Mouse (Mus musculus) layer of hippocampus, postnatal 36 days (tissue): Measurements from ENCODE around the gene St14. TPM values are rescaled to one million over a fixed set of nuclear protein-coding genes. Genes with fewer than 3 reads are reported as not detected.
"Not testable (repeated sequence)": the region's sequence is repeated elsewhere in the genome, so short reads cannot be mapped to it uniquely, and the experiment has no call there.

Source experiments
- DNase-seq, 2 experiments: peaks; one replicate each; pipeline ENCODE4 v3.0.0; 2022
- total RNA-seq, 2 experiments: library from RNA; stranded (reverse); gene quantifications; 2 replicates each; pipeline ENCODE4 v1.2.3; 2021

St14 gene
- total RNA-seq, result under 1 TPM; 0.43 to 0.60 TPM

DNA sequence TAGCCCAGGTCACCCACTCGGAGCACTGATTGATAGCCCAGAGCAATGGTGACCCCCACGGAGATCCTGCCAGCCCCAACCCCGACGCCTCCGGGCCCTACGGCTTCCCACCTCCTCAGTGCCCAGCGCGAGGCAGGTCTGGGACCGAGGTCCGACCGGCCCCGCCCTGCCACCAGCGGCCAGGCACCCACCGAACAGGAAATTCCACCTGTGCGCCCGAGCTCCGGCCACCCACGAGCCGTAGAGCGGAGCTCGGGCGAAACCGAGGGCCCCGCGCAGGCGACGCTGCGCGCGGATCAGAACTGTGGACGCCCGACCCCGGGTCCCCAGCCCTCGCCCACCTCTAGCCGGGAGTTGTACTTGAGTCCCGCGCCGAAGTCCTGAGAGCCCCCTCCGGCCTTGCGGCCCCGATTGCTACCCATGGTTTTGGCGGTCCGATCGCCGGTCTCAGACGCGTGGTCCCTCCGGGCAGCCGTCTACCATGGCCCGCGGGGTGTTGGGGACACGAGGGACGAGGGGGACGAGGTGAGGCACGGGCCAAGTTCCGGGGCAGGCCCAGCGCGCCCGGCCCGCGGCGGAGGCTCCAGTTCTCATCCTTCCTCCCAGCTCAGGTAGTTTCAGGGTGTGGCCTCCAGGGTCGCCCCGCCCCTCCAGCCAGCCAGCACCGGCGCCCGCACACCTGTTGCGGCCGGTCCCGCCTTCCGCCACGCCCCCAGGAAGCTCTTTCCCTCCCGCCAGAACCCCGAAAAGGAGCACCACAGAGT, at the start of gene St14:
TSS of gene St14 (minus strand) at position 649 of the 764 bp plus-strand sequence.
- DNase-seq, result no peak

DNA sequence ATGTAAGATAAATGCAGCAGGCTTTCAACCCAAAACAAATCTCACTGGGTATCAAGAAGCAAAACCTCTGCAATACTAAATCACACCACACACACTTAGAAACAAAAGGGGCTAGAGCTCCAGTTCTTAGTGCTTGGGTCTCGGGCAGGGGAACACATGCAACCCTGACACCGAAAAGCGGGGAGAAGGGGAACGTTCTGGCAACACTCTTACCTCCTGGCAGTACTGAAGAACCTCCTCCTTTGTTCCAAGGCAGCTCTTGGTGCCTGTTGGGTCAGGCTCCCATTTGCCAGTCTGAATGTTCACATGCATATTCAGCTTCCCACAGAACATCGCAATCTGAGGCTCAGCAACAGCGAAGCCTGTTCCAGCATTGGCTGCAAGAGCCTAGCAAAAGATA, 46.0 kb upstream of the St14 start:
- no peak for DNase-seq

DNA sequence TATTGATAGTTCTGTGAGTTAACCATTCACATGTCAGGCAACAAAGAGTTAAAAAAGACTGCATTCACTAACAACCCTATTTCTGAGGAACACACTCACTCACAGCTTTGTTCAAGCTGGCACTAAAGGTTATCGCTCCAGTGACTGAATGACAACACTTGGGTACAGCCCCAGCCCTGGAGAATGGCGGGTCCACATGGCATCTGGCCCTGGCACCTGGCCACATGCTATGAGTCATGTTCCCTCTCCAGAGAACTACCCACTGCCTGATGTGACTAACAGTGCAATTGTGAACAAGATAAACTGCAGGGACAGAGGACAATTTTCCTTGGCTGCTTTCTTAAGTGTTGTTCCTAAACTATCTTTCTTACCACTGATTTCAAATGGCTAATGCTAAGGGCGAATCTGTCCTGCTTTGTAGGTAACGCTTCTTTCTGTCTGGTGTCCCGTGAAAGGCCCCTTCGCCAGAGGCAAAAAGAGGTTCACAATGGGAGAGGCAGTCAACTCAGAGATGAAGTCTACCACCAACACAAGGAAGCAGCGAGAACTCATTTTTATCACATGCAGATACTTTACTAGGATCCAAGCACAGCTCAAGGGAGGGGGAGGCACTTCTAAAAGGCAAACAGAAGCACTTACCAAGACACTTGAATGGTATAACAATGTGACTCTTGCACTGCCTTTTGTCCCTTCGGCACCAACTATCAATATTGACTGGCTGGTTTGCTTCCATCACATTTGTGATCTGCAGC, 44.9 kb upstream of the St14 start:
- peak; percentile 81 for DNase-seq

DNA sequence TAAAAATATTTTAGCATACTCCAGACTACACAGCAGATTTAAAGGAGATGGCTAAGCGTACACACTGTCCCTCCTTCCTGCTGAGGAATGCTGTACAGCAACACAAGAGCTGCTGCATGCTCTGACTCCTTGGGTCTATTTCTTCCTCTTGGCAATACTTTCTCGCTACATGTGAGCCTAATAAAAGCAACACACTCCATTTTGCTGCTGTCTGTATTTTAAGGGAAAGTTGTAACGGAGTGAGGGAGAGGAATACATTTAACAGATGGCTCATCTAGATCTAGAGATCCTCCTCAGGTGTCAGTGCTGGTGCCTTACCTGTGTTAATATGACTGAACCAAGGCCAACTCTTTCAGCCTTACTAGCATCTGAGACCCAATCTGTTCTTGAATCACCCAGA, 44.3 kb upstream of the St14 start:
- no peak for DNase-seq

DNA sequence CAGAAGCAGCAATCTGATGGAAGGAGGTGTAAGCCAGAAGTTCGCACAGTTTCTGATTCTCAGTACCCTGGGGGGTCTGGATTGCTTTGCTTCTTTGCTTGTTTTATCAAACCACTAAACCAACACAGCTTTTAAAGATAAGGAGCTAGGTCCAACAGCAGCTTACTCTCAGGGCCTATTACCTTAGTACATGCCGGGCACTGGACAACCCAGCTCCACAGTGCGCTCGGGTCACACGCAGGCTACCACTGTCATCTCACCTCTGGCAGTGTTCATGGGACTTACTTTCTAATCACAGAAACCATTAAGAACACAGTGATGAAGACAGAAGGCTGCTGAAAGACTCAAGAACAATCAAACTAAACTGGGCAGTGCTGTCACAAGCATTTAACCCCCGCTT, 43.7 kb upstream of the St14 start:
- DNase-seq, result no peak

DNA sequence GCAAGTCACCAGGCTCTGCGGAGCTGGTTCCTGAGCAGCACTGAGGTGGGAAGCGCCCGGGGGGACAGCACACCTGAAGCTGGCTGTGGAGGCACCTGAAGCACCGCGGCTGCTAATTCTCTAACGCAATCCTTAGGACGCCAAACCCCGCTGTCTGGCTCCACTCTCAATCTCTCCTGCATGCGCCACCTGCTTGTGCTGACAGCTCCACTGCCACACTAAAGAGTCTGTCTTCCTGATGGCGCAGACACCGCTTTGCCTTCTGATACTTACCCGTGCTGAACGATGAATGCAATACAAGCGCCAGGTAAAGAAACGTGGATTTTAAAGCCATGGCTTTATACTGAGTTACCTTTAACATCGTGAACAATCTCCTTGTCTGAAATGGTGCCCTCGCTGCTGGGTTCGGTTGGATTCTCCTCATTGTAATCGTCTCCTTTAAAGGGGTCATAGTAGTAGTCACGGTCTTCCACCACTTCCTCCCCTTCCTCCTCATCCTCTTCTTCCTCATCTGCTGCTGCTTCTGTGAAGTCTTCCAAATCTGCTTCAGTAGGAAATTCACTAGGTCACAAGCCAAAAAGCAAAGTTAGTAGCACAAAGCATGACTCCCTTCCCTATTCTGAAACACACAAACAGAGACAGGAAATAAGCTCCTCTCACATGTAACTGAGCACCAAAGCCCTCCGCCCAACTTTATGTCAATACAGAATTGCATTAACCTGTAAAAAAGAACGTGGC, 36.9 kb upstream of the St14 start:
- DNase-seq, result no peak

DNA sequence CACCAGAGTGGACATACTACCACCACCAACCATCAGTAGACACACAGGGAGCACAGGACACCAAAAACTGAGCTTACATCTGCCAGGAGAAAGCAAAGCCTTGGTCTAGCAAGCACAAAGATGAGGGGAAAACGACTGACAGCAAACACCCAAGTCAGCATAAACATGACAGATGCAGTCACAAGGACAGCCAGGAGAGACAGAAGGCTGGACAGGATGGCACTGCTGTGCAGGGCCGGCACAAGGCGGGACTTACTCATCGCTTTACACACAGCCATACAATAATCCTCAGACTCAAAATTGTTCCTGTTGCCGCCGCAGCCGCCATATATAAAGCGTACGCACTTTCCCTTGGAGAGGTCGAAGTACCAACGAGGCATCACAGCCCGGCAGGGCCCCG, 35.7 kb upstream of the St14 start:
- DNase-seq, result no peak

DNA sequence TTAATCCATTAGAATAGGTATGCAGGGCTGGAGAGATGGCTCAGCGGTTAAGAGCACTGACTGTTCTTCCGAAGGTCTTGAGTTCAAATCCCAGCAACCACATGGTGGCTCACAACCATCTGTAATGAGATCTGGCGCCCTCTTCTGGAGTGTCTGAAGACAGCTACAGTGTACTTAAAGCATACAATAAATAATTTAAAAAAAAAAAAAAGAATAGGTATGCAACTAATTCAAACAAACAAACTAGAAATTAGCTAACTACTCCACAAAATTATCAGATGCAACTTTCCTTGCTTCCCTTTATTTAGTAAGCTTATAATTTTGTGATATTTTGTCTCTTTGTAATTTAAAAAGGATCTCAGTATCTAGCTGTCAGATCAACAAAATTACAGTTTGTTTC, 33.9 kb upstream of the St14 start:
- not testable (repeated sequence) for DNase-seq

DNA sequence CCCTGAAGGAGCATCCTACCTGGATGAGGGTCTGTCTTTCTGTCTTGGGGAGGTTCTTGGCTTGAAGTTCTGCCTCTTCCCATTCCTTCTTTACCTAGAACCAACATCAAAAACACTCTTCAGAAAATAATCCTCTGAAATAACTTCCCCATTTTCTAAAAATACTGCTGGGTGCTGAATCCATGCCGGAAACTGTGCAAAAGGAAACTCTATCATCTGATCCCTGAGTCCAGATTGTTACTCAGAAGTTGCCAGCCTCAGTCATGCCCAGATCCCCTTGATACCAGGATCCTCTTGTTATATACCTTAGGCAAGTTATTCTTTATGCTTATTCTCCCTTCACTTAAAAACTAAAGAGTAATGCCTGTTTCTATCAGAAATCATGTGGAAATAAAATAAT, 31.7 kb upstream of the St14 start:
- no peak for DNase-seq

DNA sequence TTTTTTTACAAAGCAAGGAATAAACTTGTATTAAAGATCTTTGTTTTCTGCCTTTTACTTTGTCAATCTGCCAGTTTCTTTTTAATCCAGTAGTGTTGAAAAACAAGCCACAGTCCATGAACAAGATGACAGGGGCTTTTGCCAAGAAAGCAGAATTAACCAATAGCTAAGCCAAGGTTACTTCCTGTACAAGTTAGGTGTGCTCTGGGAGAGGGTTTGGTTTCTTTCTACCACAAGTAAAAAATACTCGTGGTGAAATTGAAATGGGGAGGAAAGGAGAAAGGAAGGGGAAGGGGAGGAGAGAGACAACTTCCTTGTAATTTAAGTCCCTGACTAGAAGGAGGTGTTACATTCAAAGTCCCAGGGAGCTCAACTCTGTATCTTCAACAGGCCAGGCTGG, 31.3 kb upstream of the St14 start:
- DNase-seq, result no peak

DNA sequence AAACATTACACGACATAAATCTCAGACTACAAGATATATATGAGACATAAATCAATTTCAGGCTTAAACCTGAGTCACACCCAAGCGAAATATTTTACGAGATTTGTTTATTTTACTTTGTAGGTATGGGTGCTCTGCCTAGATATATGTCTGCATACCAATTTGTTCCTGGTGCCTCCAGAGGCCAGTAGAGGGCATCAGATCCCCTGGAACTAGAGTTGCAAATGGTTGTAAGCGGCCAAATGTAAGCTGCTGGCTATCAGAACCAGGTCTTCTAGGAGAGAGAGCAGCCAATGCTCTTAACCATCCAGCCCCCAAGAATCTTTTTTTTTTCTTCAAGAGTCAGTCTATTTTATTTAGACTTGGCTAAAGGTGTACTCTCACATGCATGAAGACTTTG, 28.3 kb upstream of the St14 start:
- DNase-seq, result no peak

DNA sequence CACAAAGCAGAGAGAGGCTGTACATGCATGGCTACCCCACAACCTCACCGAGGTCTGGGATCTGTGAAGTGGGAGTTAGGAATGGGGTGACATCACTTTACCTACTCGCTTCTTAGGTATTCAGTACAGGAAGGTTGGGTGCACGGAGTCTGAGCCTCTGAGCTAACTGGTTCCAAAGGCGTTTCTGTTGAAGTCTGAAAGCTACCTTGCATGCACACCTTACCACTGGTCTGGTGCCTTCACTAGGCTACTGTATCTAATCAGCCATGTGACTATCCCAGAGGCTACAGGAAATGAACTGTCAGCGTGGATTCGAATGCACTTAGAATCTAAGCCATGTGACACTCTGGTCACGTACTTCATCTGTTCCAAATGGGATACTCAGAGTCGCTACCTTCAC, 24.9 kb upstream of the St14 start:
- DNase-seq, result no peak

DNA sequence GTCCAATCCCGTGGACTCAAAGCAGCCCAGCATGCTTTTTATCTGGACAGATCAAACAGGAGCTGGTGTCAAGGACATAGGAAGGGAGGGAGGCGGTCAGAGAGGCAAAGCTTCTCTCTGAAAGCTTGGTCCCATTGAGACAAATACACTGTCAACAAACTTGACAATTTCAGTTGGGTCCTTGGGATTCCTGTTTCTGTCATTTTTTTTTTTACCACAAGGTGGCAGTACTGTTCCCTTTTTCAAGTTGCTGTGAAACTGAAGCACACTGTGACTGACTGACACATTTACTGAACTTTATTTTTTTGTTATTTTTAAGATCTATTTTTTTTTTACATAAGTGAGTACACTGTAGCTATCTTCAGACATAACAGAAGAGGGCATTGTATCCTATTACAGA, 19.4 kb upstream of the St14 start:
- DNase-seq, result no peak

DNA sequence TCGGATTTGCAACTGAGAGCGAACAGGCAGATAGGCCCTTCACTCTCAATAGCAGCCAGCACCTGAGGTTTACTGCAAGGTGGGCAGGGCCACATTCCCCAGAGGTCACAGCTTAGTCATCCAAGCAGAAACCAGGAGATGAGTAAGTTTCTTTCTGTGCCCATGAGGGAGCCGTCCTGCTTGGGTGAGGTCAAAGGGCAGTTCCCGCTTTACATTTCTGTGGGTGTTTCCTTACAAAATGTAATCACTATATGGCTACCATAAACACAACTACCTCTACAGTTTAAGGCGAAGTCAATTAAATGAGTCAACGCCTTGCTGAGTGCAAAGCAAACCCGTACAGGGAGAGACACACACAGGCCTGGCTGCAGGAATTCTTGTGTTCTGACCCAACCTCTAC, 16.5 kb upstream of the St14 start:
- no peak for DNase-seq

DNA sequence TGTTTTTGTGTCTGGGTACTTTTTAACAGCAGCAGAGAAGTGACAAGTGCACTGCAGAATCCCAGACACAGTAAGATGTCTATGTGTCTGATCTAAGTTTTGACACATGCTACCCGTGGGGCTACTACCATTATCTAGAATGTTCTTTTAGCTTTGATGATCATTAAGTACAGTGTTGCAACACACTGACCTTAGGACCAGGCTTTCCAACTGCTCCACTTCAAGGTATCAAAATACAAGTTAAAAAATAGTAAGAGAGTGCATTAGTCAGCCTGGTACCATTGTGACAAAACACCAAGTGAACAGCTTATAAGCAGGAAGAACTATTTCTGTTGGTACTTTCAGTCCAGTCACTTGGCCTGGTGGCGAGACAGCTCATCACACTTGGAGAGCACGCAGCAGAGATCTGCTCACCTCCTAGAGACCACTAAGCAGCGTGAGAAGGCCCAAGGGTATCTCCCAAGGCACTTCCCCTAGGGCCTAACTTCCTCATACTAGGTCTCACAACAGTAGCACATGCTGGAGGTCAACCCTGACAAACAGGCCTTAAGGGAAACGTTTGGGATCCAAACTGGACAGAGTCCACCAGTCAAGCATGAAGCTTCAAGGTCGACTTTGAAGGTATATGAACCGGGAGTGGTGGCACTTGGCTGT, 13.7 kb upstream of the St14 start:
- no peak for DNase-seq

DNA sequence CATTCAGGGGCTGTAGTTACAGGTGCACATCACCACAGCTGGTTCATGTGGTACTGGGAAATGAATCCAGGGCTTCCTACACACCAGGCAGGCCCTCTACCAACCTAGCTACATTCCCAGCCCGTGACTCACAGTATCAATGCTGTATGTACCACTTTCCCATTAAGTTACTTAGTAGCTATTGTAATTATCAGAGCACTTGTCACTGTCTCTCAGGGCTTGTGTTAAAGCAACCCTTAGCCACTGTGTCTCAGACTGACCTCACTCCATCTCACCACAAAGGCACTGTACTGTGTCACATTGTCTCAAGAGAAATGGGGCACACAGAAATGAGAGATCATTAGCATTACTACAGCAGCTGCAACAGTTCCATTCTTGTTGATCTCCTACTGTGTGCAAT, 11.3 kb upstream of the St14 start:
- DNase-seq, result no peak

DNA sequence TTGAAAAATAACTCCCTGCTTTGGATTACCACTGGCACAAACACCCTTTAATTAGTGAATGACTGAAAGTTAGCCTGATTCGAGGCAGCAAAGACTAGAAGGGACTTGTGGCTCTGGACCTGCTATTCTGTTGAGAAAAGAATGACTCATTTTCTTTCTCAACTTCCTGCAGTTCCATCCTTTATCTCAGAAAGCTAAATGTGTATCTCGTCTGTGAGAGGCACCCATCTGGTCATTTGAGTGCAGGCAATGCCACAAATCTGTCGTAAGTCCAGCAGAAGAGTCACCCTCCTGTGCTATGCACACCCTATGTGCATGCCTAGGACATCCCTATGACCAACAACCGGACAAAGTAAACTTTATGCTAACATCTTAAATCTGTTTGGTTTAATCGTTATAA, 1.5 kb upstream of the St14 start:
- no peak for DNase-seq

DNA sequence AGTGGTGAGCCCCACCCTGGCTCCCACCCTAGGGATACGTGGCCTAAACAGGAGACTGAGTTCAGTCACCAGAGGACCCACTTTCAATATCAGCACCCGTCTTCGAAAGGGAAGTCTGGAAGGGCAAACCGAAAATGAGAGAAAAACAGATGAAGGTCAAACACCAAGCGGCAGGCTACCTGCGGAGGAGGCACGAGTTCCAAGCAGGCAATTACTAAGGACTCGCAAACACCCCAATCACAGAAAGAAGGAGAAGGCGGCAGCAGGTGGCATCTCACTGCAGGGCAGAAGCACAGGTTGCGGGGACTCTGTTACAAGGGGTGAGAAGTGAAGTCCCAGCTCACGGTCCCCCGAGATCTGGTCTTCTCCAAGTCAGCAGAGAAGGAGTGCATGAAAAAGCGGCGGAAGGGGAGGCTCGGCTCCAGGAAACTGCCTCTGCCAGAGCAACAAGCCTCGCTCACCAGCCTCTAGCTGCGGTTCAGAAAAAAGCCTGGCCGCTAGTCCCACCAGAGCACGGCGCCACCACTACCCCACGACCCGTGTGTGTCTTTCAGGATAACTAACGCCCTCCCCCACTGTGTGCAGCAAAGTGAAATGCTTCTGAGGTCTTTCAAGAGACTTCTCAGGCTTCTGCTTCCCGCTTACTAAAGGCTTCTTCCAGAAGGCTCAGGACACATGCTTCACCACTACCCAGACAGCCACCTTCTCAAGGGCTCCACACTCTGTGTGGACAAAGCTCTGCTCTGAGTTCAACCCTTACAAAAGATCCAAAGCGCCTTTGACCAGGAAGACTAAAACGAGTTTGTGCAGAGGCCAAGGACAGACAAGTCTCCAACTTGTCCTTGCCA, 1.1 kb downstream of the St14 start:
- DNase-seq, result no peak

DNA sequence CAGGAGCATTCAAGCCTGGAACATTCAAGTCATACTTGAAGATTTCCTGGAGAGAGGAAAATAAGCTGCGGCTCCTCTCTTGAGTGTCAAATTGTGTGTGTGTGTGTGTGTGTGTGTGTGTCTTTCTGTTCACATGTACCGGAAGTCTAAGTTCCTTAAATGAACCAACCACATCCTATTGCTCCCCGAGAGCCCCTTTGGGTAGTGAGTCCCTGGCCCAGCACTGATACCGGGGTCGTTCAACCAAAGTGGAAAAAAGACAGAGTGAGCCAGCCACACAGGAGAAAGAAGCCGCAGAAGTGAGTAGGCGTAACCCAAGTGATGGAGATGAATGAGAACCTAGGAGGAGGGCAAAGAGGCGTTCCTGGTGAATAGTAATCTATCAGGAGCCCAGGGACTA, 1.7 kb downstream of the St14 start:
- DNase-seq, result no peak

DNA sequence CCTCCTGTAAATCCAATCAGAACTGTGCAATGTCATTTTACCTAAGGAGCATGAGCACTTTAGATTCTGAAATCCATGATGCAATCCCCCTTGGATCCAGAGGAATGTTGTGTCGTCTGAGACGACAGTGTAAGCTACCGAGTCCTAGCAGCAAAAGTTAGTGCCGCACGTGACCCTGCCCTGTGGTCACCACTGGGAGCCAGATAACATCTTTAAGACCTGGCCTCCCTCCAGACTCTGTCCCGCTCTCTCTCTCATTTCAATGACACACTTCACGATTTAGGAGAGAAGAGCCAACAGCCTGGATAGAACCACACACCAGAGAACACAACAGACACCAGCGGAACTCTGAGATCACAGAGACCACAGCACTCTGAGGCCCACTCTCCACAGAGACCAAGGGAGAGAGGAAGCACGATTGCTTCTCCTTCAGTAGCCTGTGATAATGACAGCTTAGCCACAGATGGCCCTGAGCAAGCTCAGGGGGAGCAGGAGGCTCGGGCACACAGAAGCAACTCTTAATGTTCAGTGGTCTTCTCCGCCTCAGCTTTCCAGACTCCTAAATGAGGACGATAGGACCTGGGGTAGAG, 3.7 kb downstream of the St14 start:
- no peak for DNase-seq

DNA sequence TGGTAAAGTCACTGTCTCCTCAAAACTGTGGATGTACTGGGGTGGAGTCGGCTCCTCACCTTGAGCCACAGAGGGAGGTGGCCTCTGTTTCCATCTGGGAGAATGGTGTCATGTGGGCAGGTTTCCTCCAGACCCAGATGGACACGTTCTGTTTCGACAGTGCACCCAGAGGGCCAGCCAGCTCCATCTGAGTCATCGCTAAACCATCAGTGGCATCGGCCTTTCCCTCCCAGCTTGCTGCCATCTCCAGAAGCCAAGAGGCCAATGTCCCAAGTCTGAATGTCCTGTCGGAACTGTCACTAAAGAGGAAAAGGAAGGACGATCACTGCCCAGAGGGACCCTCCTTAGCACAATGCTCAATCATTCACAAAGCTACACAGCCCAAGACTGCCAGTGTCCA, 5.6 kb downstream of the St14 start:
- no peak for DNase-seq
